Mouse (Mus musculus): ENCODE data around the gene Mcoln2. TPM values are rescaled to one million over a fixed set of nuclear protein-coding genes. Genes with fewer than 3 reads are reported as not detected.
A peak's percentile ranks its signal among the peaks of the same experiment; 100 is the strongest.

Gene Mcoln2
- 0.97 and 1.6 TPM in 2 replicates for polyA plus RNA-seq (2014; fragmentation: Nextera tagmentation; extraction: Ambion mirVana)

- peak within 1 kb of the TSS; percentile 92 for H3K4me2 ChIP-seq (ENCODE audit: low read depth, low read length)
- H3K4me1 ChIP-seq (ENCODE audit: control insufficient read depth, insufficient read depth, low read length) = peaks cover 10% of the 10 kb centered on the region
- DNase-seq (ENCODE audit: low spot score) (no peak), ATAC-seq (ENCODE audit: low read depth) (no peak)
- H3K9me3 ChIP-seq (ENCODE audit: control insufficient read depth, low read length) = 0 out of 2 replicates have a peak, but pooled peaks cover 3% of the 10 kb centered on the region
- peak within 1 kb of the TSS; percentile 59 for H3K9ac ChIP-seq (ENCODE audit: low read depth, low read length)
- no peak within 1 kb of the TSS for H3K27ac ChIP-seq (replicated peaks; ENCODE audit: low read depth, low read length)
- 20% methylated on average over 20 of the region's 34 CpGs for WGBS
- H3K36me3 ChIP-seq (ENCODE audit: control insufficient read depth, insufficient read depth, low read length) = no peaks in the 10 kb centered on the region
- peaks cover 30% of the 10 kb centered on the region for H3K27me3 ChIP-seq (replicated peaks; ENCODE audit: control insufficient read depth, insufficient read depth, low read length)
- peak within 1 kb of the TSS; percentile 44 for H3K4me3 ChIP-seq (ENCODE audit: low read depth, low read length)
Observed at GRCm38 (mm10) chr3:146149156-146150057, at the start of gene Mcoln2. Gene Mcoln2 (plus strand): TSS chr3:146149833.

GRCm38 (mm10) chr3:146099925-146100324 is 49.7 kb upstream of the Mcoln2 start:
- Histone ChIP-seq H3K4me2 (ENCODE audit: low read depth, low read length) (no peak overlapping the region), H3K4me1 (ENCODE audit: control insufficient read depth, insufficient read depth, low read length) (no peaks in the 10 kb centered on the region), H3K36me3 (ENCODE audit: control insufficient read depth, insufficient read depth, low read length) (no peaks in the 10 kb centered on the region), H3K4me3 (ENCODE audit: low read depth, low read length) (no peak overlapping the region), H3K9ac (ENCODE audit: low read depth, low read length) (no peak overlapping the region), H3K27me3 (replicated peaks; ENCODE audit: control insufficient read depth, insufficient read depth, low read length) (no peaks in the 10 kb centered on the region), H3K27ac (replicated peaks; ENCODE audit: low read depth, low read length) (no peak overlapping the region), H3K9me3 (ENCODE audit: control insufficient read depth, low read length) (no peaks in the 10 kb centered on the region)
- ATAC-seq (ENCODE audit: low read depth) (no peak), DNase-seq (ENCODE audit: low spot score) (no peak)

GRCm38 (mm10) chr3:146102049-146102448 is 47.6 kb upstream of the Mcoln2 start:
- WGBS = 57% methylated on average over 6 of the region's 6 CpGs
- Histone ChIP-seq H3K36me3 (ENCODE audit: control insufficient read depth, insufficient read depth, low read length) (no peaks in the 10 kb centered on the region), H3K4me2 (ENCODE audit: low read depth, low read length) (no peak overlapping the region), H3K4me3 (ENCODE audit: low read depth, low read length) (no peak overlapping the region), H3K4me1 (ENCODE audit: control insufficient read depth, insufficient read depth, low read length) (0 out of 2 replicates have a peak, but pooled peaks cover 3% of the 10 kb centered on the region), H3K27ac (replicated peaks; ENCODE audit: low read depth, low read length) (no peak overlapping the region), H3K9me3 (ENCODE audit: control insufficient read depth, low read length) (no peaks in the 10 kb centered on the region), H3K9ac (ENCODE audit: low read depth, low read length) (no peak overlapping the region), H3K27me3 (replicated peaks; ENCODE audit: control insufficient read depth, insufficient read depth, low read length) (no peaks in the 10 kb centered on the region)
- no peak for DNase-seq (ENCODE audit: low spot score)
- ATAC-seq (ENCODE audit: low read depth) = no peak

GRCm38 (mm10) chr3:146107116-146107849 is 42.4 kb upstream of the Mcoln2 start:
- 0 out of 2 replicates have a peak, but pooled peaks cover 3% of the 10 kb centered on the region for H3K4me1 ChIP-seq (ENCODE audit: control insufficient read depth, insufficient read depth, low read length)
- H3K27ac ChIP-seq (replicated peaks; ENCODE audit: low read depth, low read length) = no peak overlapping the region
- no peaks in the 10 kb centered on the region for H3K9me3 ChIP-seq (ENCODE audit: control insufficient read depth, low read length)
- no peaks in the 10 kb centered on the region for H3K27me3 ChIP-seq (replicated peaks; ENCODE audit: control insufficient read depth, insufficient read depth, low read length)
- 3% methylated on average over 18 of the region's 18 CpGs for WGBS
- H3K4me2 ChIP-seq (ENCODE audit: low read depth, low read length) = peak overlapping the region; percentile 89
- H3K36me3 ChIP-seq (ENCODE audit: control insufficient read depth, insufficient read depth, low read length) = no peaks in the 10 kb centered on the region
- DNase-seq (ENCODE audit: low spot score) (peak; percentile 71), ATAC-seq (ENCODE audit: low read depth) (peak; percentile 69)
- H3K9ac ChIP-seq (ENCODE audit: low read depth, low read length) = peak overlapping the region; percentile 15
- H3K4me3 ChIP-seq (ENCODE audit: low read depth, low read length) = peak overlapping the region; percentile 46

- peak; percentile 96 for ATAC-seq (ENCODE audit: low read depth)
- Histone ChIP-seq H3K27me3 (replicated peaks; ENCODE audit: control insufficient read depth, insufficient read depth, low read length) (no peaks in the 10 kb centered on the region), H3K4me1 (ENCODE audit: control insufficient read depth, insufficient read depth, low read length) (0 out of 2 replicates have a peak, but pooled peaks cover 3% of the 10 kb centered on the region), H3K27ac (replicated peaks; ENCODE audit: low read depth, low read length) (no peak within 1 kb of the TSS), H3K4me2 (ENCODE audit: low read depth, low read length) (peak within 1 kb of the TSS; percentile 89), H3K9me3 (ENCODE audit: control insufficient read depth, low read length) (no peaks in the 10 kb centered on the region), H3K4me3 (ENCODE audit: low read depth, low read length) (peak within 1 kb of the TSS; percentile 46), H3K36me3 (ENCODE audit: control insufficient read depth, insufficient read depth, low read length) (no peaks in the 10 kb centered on the region), H3K9ac (ENCODE audit: low read depth, low read length) (peak within 1 kb of the TSS; percentile 58)
- peak; percentile 97 for DNase-seq (ENCODE audit: low spot score)
- 13% methylated on average over 18 of the region's 18 CpGs for WGBS
Observed at GRCm38 (mm10) chr3:146107921-146108571, 41.6 kb upstream of the Mcoln2 start, which contains the start of gene Wdr63. Gene Wdr63 (minus strand): TSS chr3:146108130.

- DNase-seq (ENCODE audit: low spot score) = no peak
- Histone ChIP-seq H3K9me3 (ENCODE audit: control insufficient read depth, low read length) (no peaks in the 10 kb centered on the region), H3K4me2 (ENCODE audit: low read depth, low read length) (no peak overlapping the region), H3K4me1 (ENCODE audit: control insufficient read depth, insufficient read depth, low read length) (0 out of 2 replicates have a peak, but pooled peaks cover 3% of the 10 kb centered on the region), H3K27me3 (replicated peaks; ENCODE audit: control insufficient read depth, insufficient read depth, low read length) (0 out of 2 replicates have a peak, but pooled peaks cover 4% of the 10 kb centered on the region), H3K4me3 (ENCODE audit: low read depth, low read length) (no peak overlapping the region), H3K9ac (ENCODE audit: low read depth, low read length) (no peak overlapping the region), H3K27ac (replicated peaks; ENCODE audit: low read depth, low read length) (no peak overlapping the region), H3K36me3 (ENCODE audit: control insufficient read depth, insufficient read depth, low read length) (no peaks in the 10 kb centered on the region)
- ATAC-seq (ENCODE audit: low read depth) = no peak
- WGBS = 69% methylated on average over 2 of the region's 2 CpGs
Observed at GRCm38 (mm10) chr3:146108945-146109344, 40.7 kb upstream of the Mcoln2 start.

GRCm38 (mm10) chr3:146110358-146110757 is 39.3 kb upstream of the Mcoln2 start:
- no peaks in the 10 kb centered on the region for H3K36me3 ChIP-seq (ENCODE audit: control insufficient read depth, insufficient read depth, low read length)
- no peak overlapping the region for H3K27ac ChIP-seq (replicated peaks; ENCODE audit: low read depth, low read length)
- ATAC-seq (ENCODE audit: low read depth) (no peak), DNase-seq (ENCODE audit: low spot score) (no peak)
- H3K4me2 ChIP-seq (ENCODE audit: low read depth, low read length) = no peak overlapping the region
- 74% methylated on average over 2 of the region's 2 CpGs for WGBS
- no peak overlapping the region for H3K4me3 ChIP-seq (ENCODE audit: low read depth, low read length)
- H3K9me3 ChIP-seq (ENCODE audit: control insufficient read depth, low read length) = no peaks in the 10 kb centered on the region
- H3K4me1 ChIP-seq (ENCODE audit: control insufficient read depth, insufficient read depth, low read length) = 0 out of 2 replicates have a peak, but pooled peaks cover 3% of the 10 kb centered on the region
- H3K9ac ChIP-seq (ENCODE audit: low read depth, low read length) = no peak overlapping the region
- H3K27me3 ChIP-seq (replicated peaks; ENCODE audit: control insufficient read depth, insufficient read depth, low read length) = 0 out of 2 replicates have a peak, but pooled peaks cover 4% of the 10 kb centered on the region

- Histone ChIP-seq H3K27ac (replicated peaks; ENCODE audit: low read depth, low read length) (no peak overlapping the region), H3K4me3 (ENCODE audit: low read depth, low read length) (no peak overlapping the region), H3K4me1 (ENCODE audit: control insufficient read depth, insufficient read depth, low read length) (0 out of 2 replicates have a peak, but pooled peaks cover 3% of the 10 kb centered on the region), H3K36me3 (ENCODE audit: control insufficient read depth, insufficient read depth, low read length) (no peaks in the 10 kb centered on the region), H3K9me3 (ENCODE audit: control insufficient read depth, low read length) (no peaks in the 10 kb centered on the region), H3K4me2 (ENCODE audit: low read depth, low read length) (no peak overlapping the region), H3K9ac (ENCODE audit: low read depth, low read length) (no peak overlapping the region), H3K27me3 (replicated peaks; ENCODE audit: control insufficient read depth, insufficient read depth, low read length) (0 out of 2 replicates have a peak, but pooled peaks cover 4% of the 10 kb centered on the region)
- no peak for ATAC-seq (ENCODE audit: low read depth)
- peak; percentile 16 for DNase-seq (ENCODE audit: low spot score)
- WGBS = 64% methylated on average over 6 of the region's 6 CpGs
Observed at GRCm38 (mm10) chr3:146110916-146111315, 38.7 kb upstream of the Mcoln2 start.

Measured in embryonic facial prominence, embryonic 14.5 days (tissue).